Mouse (Mus musculus): Measurements from ENCODE around the gene Sf3b1. TPM values are rescaled to one million over a fixed set of nuclear protein-coding genes. Genes with fewer than 3 reads are reported as not detected.

Sf3b1 gene
- total RNA-seq, 1 experiment: 164 TPM

- no peak overlapping the region for H3K27ac ChIP-seq (ENCODE audit: insufficient read depth, low read depth, low read length, poor library complexity, severe bottlenecking)
- no peak for DNase-seq (ENCODE audit: low read depth, low spot score)
- in situ Hi-C loops (cut with MboI; ENCODE audit: low sequenced_read_pairs in 2 of 2, unreplicated experiment in 2 of 2): no loop called here
- no peak overlapping the region for H3K4me3 ChIP-seq (ENCODE audit: insufficient read depth in 1 of 2, low read depth in 1 of 2, low read length in 2 of 2, poor library complexity in 1 of 2, severe bottlenecking in 1 of 2)
- H3K4me1 ChIP-seq (ENCODE audit: control insufficient read depth in 2 of 2, insufficient read depth in 2 of 2, low read length in 2 of 2, poor library complexity in 1 of 2): peaks cover 0 to 4% of the 10 kb centered on the region in 2 experiments; a peak in 2 of 4 replicates
- H3K9me3 ChIP-seq (ENCODE audit: control insufficient read depth, insufficient read depth, low read depth, low read length): no peaks in the 10 kb centered on the region
- TF ChIP-seq ZC3H11A (IDR thresholded peaks at IDR 0.05; ENCODE audit: borderline replicate concordance, low read depth, low read length): no peak
- TF ChIP-seq HCFC1 (IDR thresholded peaks at IDR 0.05; ENCODE audit: borderline replicate concordance, insufficient read depth, low read length): no peak
- TF ChIP-seq ZNF384 (IDR thresholded peaks at IDR 0.05; ENCODE audit: low read depth, low read length): no peak
- TF ChIP-seq CHD2 (IDR thresholded peaks at IDR 0.05; ENCODE audit: low read depth, low read length): no peak
- no peak for TF ChIP-seq MAFK (IDR thresholded peaks at IDR 0.05; ENCODE audit: insufficient read depth, low read depth, low read length)
- no peaks in the 10 kb centered on the region for H3K36me3 ChIP-seq (ENCODE audit: control insufficient read depth, insufficient read depth, low read length, poor library complexity, severe bottlenecking)
- H3K9ac ChIP-seq (ENCODE audit: insufficient read depth, low read depth, low read length, poor library complexity, severe bottlenecking): no peak overlapping the region
Measured at GRCm38 (mm10) chr1:55048841-55049587, 21.7 kb upstream of the Sf3b1 start.

- Histone ChIP-seq H3K4me1 (ENCODE audit: control insufficient read depth in 2 of 2, insufficient read depth in 2 of 2, low read length in 2 of 2, poor library complexity in 1 of 2) (no peaks in the 10 kb centered on the region), H3K27ac (ENCODE audit: insufficient read depth, low read depth, low read length, poor library complexity, severe bottlenecking) (no peak overlapping the region), H3K9ac (ENCODE audit: insufficient read depth, low read depth, low read length, poor library complexity, severe bottlenecking) (no peak overlapping the region), H3K4me3 (ENCODE audit: insufficient read depth in 1 of 2, low read depth in 1 of 2, low read length in 2 of 2, poor library complexity in 1 of 2, severe bottlenecking in 1 of 2) (no peak overlapping the region), H3K36me3 (ENCODE audit: control insufficient read depth, insufficient read depth, low read length, poor library complexity, severe bottlenecking) (no peaks in the 10 kb centered on the region), H3K9me3 (ENCODE audit: control insufficient read depth, insufficient read depth, low read depth, low read length) (no peaks in the 10 kb centered on the region)
- no peak for DNase-seq (ENCODE audit: low read depth, low spot score)
- no peak for TF ChIP-seq HCFC1 (IDR thresholded peaks at IDR 0.05; ENCODE audit: borderline replicate concordance, insufficient read depth, low read length)
- no peak for TF ChIP-seq ZNF384 (IDR thresholded peaks at IDR 0.05; ENCODE audit: low read depth, low read length)
- no peak for TF ChIP-seq ZC3H11A (IDR thresholded peaks at IDR 0.05; ENCODE audit: borderline replicate concordance, low read depth, low read length)
- TF ChIP-seq CHD2 (IDR thresholded peaks at IDR 0.05; ENCODE audit: low read depth, low read length): no peak
- TF ChIP-seq MAFK (IDR thresholded peaks at IDR 0.05; ENCODE audit: insufficient read depth, low read depth, low read length): no peak
- in situ Hi-C loops (cut with MboI; ENCODE audit: low sequenced_read_pairs in 2 of 2, unreplicated experiment in 2 of 2): no loop called here
Measured at GRCm38 (mm10) chr1:55043164-55043563, 15.9 kb upstream of the Sf3b1 start.

- Histone ChIP-seq H3K9me3 (ENCODE audit: control insufficient read depth, insufficient read depth, low read depth, low read length) (no peaks in the 10 kb centered on the region), H3K4me3 (ENCODE audit: insufficient read depth in 1 of 2, low read depth in 1 of 2, low read length in 2 of 2, poor library complexity in 1 of 2, severe bottlenecking in 1 of 2) (no peak overlapping the region), H3K4me1 (ENCODE audit: control insufficient read depth in 2 of 2, insufficient read depth in 2 of 2, low read length in 2 of 2, poor library complexity in 1 of 2) (no peaks in the 10 kb centered on the region), H3K9ac (ENCODE audit: insufficient read depth, low read depth, low read length, poor library complexity, severe bottlenecking) (no peak overlapping the region), H3K27ac (ENCODE audit: insufficient read depth, low read depth, low read length, poor library complexity, severe bottlenecking) (no peak overlapping the region), H3K36me3 (ENCODE audit: control insufficient read depth, insufficient read depth, low read length, poor library complexity, severe bottlenecking) (no peaks in the 10 kb centered on the region)
- in situ Hi-C loops (cut with MboI; ENCODE audit: low sequenced_read_pairs in 2 of 2, unreplicated experiment in 2 of 2): no loop called here
- TF ChIP-seq HCFC1 (IDR thresholded peaks at IDR 0.05; ENCODE audit: borderline replicate concordance, insufficient read depth, low read length) (no peak), ZNF384 (IDR thresholded peaks at IDR 0.05; ENCODE audit: low read depth, low read length) (no peak), CHD2 (IDR thresholded peaks at IDR 0.05; ENCODE audit: low read depth, low read length) (no peak), ZC3H11A (IDR thresholded peaks at IDR 0.05; ENCODE audit: borderline replicate concordance, low read depth, low read length) (no peak), MAFK (IDR thresholded peaks at IDR 0.05; ENCODE audit: insufficient read depth, low read depth, low read length) (no peak)
- DNase-seq (ENCODE audit: low read depth, low spot score): no peak
Measured at GRCm38 (mm10) chr1:55042246-55042645, 15.0 kb upstream of the Sf3b1 start.

- Histone ChIP-seq H3K36me3 (ENCODE audit: control insufficient read depth, insufficient read depth, low read length, poor library complexity, severe bottlenecking) (no peaks in the 10 kb centered on the region), H3K9ac (ENCODE audit: insufficient read depth, low read depth, low read length, poor library complexity, severe bottlenecking) (no peak overlapping the region), H3K27ac (ENCODE audit: insufficient read depth, low read depth, low read length, poor library complexity, severe bottlenecking) (no peak overlapping the region), H3K9me3 (ENCODE audit: control insufficient read depth, insufficient read depth, low read depth, low read length) (no peaks in the 10 kb centered on the region), H3K4me3 (ENCODE audit: insufficient read depth in 1 of 2, low read depth in 1 of 2, low read length in 2 of 2, poor library complexity in 1 of 2, severe bottlenecking in 1 of 2) (no peak overlapping the region), H3K4me1 (ENCODE audit: control insufficient read depth in 2 of 2, insufficient read depth in 2 of 2, low read length in 2 of 2, poor library complexity in 1 of 2) (no peaks in the 10 kb centered on the region)
- in situ Hi-C loops (cut with MboI; ENCODE audit: low sequenced_read_pairs in 2 of 2, unreplicated experiment in 2 of 2): no loop called here
- TF ChIP-seq MAFK (IDR thresholded peaks at IDR 0.05; ENCODE audit: insufficient read depth, low read depth, low read length): no peak
- TF ChIP-seq ZC3H11A (IDR thresholded peaks at IDR 0.05; ENCODE audit: borderline replicate concordance, low read depth, low read length): no peak
- no peak for TF ChIP-seq ZNF384 (IDR thresholded peaks at IDR 0.05; ENCODE audit: low read depth, low read length)
- no peak for TF ChIP-seq CHD2 (IDR thresholded peaks at IDR 0.05; ENCODE audit: low read depth, low read length)
- no peak for TF ChIP-seq HCFC1 (IDR thresholded peaks at IDR 0.05; ENCODE audit: borderline replicate concordance, insufficient read depth, low read length)
- no peak for DNase-seq (ENCODE audit: low read depth, low spot score)
Measured at GRCm38 (mm10) chr1:55041691-55042090, 14.4 kb upstream of the Sf3b1 start.

Measured in ES-E14 (cell line).